Mouse (Mus musculus): Measurements from ENCODE around the gene Lmx1b. TPM values are rescaled to one million over a fixed set of nuclear protein-coding genes. Genes with fewer than 3 reads are reported as not detected.

Gene Lmx1b
- polyA plus RNA-seq, 1 experiment: not detected

- Histone ChIP-seq H3K27me3 (ENCODE audit: control insufficient read depth, insufficient read depth, low read length) (no peaks in the 10 kb centered on the region), H3K36me3 (ENCODE audit: control insufficient read depth, insufficient read depth, low read length) (no peaks in the 10 kb centered on the region), H3K4me1 (ENCODE audit: control insufficient read depth, insufficient read depth, insufficient read length) (no peaks in the 10 kb centered on the region), H3K4me3 (ENCODE audit: extremely low read depth, insufficient read depth, insufficient read length) (no peak overlapping the region), H3K27ac (ENCODE audit: insufficient read depth, low read length) (no peak overlapping the region)
- DNase-seq (ENCODE audit: low read depth in 1 of 2, low spot score in 2 of 2): no peak
- 55% methylated on average over 16 of the region's 16 CpGs for WGBS
- TF ChIP-seq POLR2A (IDR thresholded peaks at IDR 0.05; ENCODE audit: low read depth, low read length) (no peak), CTCF (IDR thresholded peaks at IDR 0.05; ENCODE audit: extremely low read depth, insufficient read depth, insufficient read length, insufficient replicate concordance) (no peak)
Observed at GRCm38 (mm10) chr2:33571219-33571824, 69.0 kb downstream of the Lmx1b start.

- H3K36me3 ChIP-seq (ENCODE audit: control insufficient read depth, insufficient read depth, low read length): no peaks in the 10 kb centered on the region
- no peak overlapping the region for H3K27ac ChIP-seq (ENCODE audit: insufficient read depth, low read length)
- H3K4me1 ChIP-seq (ENCODE audit: control insufficient read depth, insufficient read depth, insufficient read length): no peaks in the 10 kb centered on the region
- no peaks in the 10 kb centered on the region for H3K27me3 ChIP-seq (ENCODE audit: control insufficient read depth, insufficient read depth, low read length)
- WGBS: 58% methylated on average over 10 of the region's 10 CpGs
- no peak overlapping the region for H3K4me3 ChIP-seq (ENCODE audit: extremely low read depth, insufficient read depth, insufficient read length)
- DNase-seq (ENCODE audit: low read depth in 1 of 2, low spot score in 2 of 2): no peak
- TF ChIP-seq CTCF (IDR thresholded peaks at IDR 0.05; ENCODE audit: extremely low read depth, insufficient read depth, insufficient read length, insufficient replicate concordance) (no peak), POLR2A (IDR thresholded peaks at IDR 0.05; ENCODE audit: low read depth, low read length) (no peak)
Observed at GRCm38 (mm10) chr2:33569698-33570097, 70.6 kb downstream of the Lmx1b start.

GRCm38 (mm10) chr2:33569240-33569639 is 71.1 kb downstream of the Lmx1b start:
- Histone ChIP-seq H3K4me1 (ENCODE audit: control insufficient read depth, insufficient read depth, insufficient read length) (no peaks in the 10 kb centered on the region), H3K27ac (ENCODE audit: insufficient read depth, low read length) (no peak overlapping the region), H3K36me3 (ENCODE audit: control insufficient read depth, insufficient read depth, low read length) (no peaks in the 10 kb centered on the region), H3K27me3 (ENCODE audit: control insufficient read depth, insufficient read depth, low read length) (no peaks in the 10 kb centered on the region), H3K4me3 (ENCODE audit: extremely low read depth, insufficient read depth, insufficient read length) (no peak overlapping the region)
- TF ChIP-seq POLR2A (IDR thresholded peaks at IDR 0.05; ENCODE audit: low read depth, low read length) (no peak), CTCF (IDR thresholded peaks at IDR 0.05; ENCODE audit: extremely low read depth, insufficient read depth, insufficient read length, insufficient replicate concordance) (peak; percentile 30; the same call in 1 of the 2 replicates)
- WGBS: 29% methylated on average over 9 of the region's 9 CpGs
- no peak for DNase-seq (ENCODE audit: low read depth in 1 of 2, low spot score in 2 of 2)

- H3K4me3 ChIP-seq (ENCODE audit: extremely low read depth, insufficient read depth, insufficient read length): no peak overlapping the region
- H3K36me3 ChIP-seq (ENCODE audit: control insufficient read depth, insufficient read depth, low read length): no peaks in the 10 kb centered on the region
- H3K27me3 ChIP-seq (ENCODE audit: control insufficient read depth, insufficient read depth, low read length): no peaks in the 10 kb centered on the region
- no peak for TF ChIP-seq POLR2A (IDR thresholded peaks at IDR 0.05; ENCODE audit: low read depth, low read length)
- TF ChIP-seq CTCF (IDR thresholded peaks at IDR 0.05; ENCODE audit: extremely low read depth, insufficient read depth, insufficient read length, insufficient replicate concordance): no peak
- no peak for DNase-seq (ENCODE audit: low read depth in 1 of 2, low spot score in 2 of 2)
- WGBS: 66% methylated on average over 4 of the region's 4 CpGs
- no peaks in the 10 kb centered on the region for H3K4me1 ChIP-seq (ENCODE audit: control insufficient read depth, insufficient read depth, insufficient read length)
- H3K27ac ChIP-seq (ENCODE audit: insufficient read depth, low read length): no peak overlapping the region
Observed at GRCm38 (mm10) chr2:33565886-33566285, 74.4 kb downstream of the Lmx1b start.

- no peaks in the 10 kb centered on the region for H3K27me3 ChIP-seq (ENCODE audit: control insufficient read depth, insufficient read depth, low read length)
- no peak overlapping the region for H3K27ac ChIP-seq (ENCODE audit: insufficient read depth, low read length)
- H3K4me3 ChIP-seq (ENCODE audit: extremely low read depth, insufficient read depth, insufficient read length): no peak overlapping the region
- H3K36me3 ChIP-seq (ENCODE audit: control insufficient read depth, insufficient read depth, low read length): no peaks in the 10 kb centered on the region
- 93% methylated on average over 9 of the region's 9 CpGs for WGBS
- TF ChIP-seq CTCF (IDR thresholded peaks at IDR 0.05; ENCODE audit: extremely low read depth, insufficient read depth, insufficient read length, insufficient replicate concordance): no peak
- no peak for TF ChIP-seq POLR2A (IDR thresholded peaks at IDR 0.05; ENCODE audit: low read depth, low read length)
- DNase-seq (ENCODE audit: low read depth in 1 of 2, low spot score in 2 of 2): no peak
- H3K4me1 ChIP-seq (ENCODE audit: control insufficient read depth, insufficient read depth, insufficient read length): no peaks in the 10 kb centered on the region
Observed at GRCm38 (mm10) chr2:33564748-33565147, 75.6 kb downstream of the Lmx1b start.

- peak in 1 of 2 experiments; percentile 11 for DNase-seq (ENCODE audit: low read depth in 1 of 2, low spot score in 2 of 2)
- 6% methylated on average over 6 of the region's 6 CpGs for WGBS
- H3K36me3 ChIP-seq (ENCODE audit: control insufficient read depth, insufficient read depth, low read length): no peaks in the 10 kb centered on the region
Observed at GRCm38 (mm10) chr2:33559752-33560151, 80.6 kb downstream of the Lmx1b start.

GRCm38 (mm10) chr2:33559334-33559733 is 81.0 kb downstream of the Lmx1b start:
- TF ChIP-seq CTCF (IDR thresholded peaks at IDR 0.05; ENCODE audit: extremely low read depth, insufficient read depth, insufficient read length, insufficient replicate concordance) (no peak), POLR2A (IDR thresholded peaks at IDR 0.05; ENCODE audit: low read depth, low read length) (no peak)
- WGBS: 51% methylated on average over 7 of the region's 7 CpGs
- DNase-seq (ENCODE audit: low read depth in 1 of 2, low spot score in 2 of 2): no peak
- H3K27ac ChIP-seq (ENCODE audit: insufficient read depth, low read length): no peak overlapping the region
- H3K36me3 ChIP-seq (ENCODE audit: control insufficient read depth, insufficient read depth, low read length): no peaks in the 10 kb centered on the region
- no peaks in the 10 kb centered on the region for H3K4me1 ChIP-seq (ENCODE audit: control insufficient read depth, insufficient read depth, insufficient read length)
- no peaks in the 10 kb centered on the region for H3K27me3 ChIP-seq (ENCODE audit: control insufficient read depth, insufficient read depth, low read length)
- no peak overlapping the region for H3K4me3 ChIP-seq (ENCODE audit: extremely low read depth, insufficient read depth, insufficient read length)

More at GRCm38 (mm10) chr2:33559752-33560151, 80.6 kb downstream of the Lmx1b start:
- no peaks in the 10 kb centered on the region for H3K27me3 ChIP-seq (ENCODE audit: control insufficient read depth, insufficient read depth, low read length)
- H3K4me1 ChIP-seq (ENCODE audit: control insufficient read depth, insufficient read depth, insufficient read length): no peaks in the 10 kb centered on the region
- TF ChIP-seq POLR2A (IDR thresholded peaks at IDR 0.05; ENCODE audit: low read depth, low read length) (no peak), CTCF (IDR thresholded peaks at IDR 0.05; ENCODE audit: extremely low read depth, insufficient read depth, insufficient read length, insufficient replicate concordance) (peak; percentile 34; the same call in 1 of the 2 replicates)
- no peak overlapping the region for H3K27ac ChIP-seq (ENCODE audit: insufficient read depth, low read length)
- H3K4me3 ChIP-seq (ENCODE audit: extremely low read depth, insufficient read depth, insufficient read length): no peak overlapping the region
